Mouse (Mus musculus): Measurements from ENCODE around the gene Ube2t. TPM values are rescaled to one million over a fixed set of nuclear protein-coding genes. Genes with fewer than 3 reads are reported as not detected.

The Ube2t gene
- polyA plus RNA-seq, 1 experiment from 2014 or later, result 48.7 TPM

DNA sequence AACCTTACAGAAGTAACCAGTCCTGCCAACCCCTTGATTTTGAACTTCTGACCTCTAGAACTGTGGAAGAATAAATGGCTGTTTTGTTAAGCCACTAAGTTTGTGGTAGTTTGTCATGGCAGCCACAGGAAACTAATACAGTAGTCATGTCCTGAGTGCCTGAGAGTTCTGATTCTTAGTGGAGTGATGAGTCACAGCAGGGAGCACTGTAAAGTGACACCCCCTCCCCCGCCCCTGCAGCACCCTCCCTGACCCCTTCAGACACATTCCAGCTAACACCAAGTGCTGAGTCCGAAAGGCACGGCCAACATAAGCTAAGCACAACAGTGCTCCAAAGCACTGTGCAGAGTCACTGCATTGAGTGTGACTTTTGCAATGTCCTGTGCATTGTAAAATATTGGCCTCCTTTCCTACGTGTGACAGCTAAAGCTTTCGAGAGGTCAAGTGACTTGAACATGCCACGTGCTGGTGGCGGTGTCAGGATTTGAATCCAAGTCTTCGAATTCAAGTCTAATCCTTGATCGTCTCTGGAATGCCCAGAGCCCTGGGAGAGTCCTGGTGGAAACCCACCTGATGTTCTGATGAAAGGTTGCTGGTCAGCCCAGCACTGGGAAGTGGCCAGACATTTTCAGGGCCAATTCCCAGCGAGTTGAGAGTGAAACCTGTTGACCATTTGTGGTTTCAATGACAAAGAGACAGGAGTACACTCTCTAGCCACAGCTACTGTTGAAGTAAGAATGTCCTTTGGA lies 54.7 kb downstream of the Ube2t start:
- 0 out of 2 replicates have a peak, but pooled peaks have one; percentile 30 for ATAC-seq (ENCODE audit: insufficient number of reproducible peaks, low FRiP score)
- peaks cover 80% of the 10 kb centered on the region for H3K4me1 ChIP-seq (replicated peaks)
- no peaks in the 10 kb centered on the region for H3K27me3 ChIP-seq (replicated peaks)
- H3K9me3 ChIP-seq (replicated peaks), result no peaks in the 10 kb centered on the region
- H3K36me3 ChIP-seq, result no peaks in the 10 kb centered on the region
- H3K4me3 ChIP-seq, result no peak overlapping the region
- H3K4me2 ChIP-seq, result no peak overlapping the region
- no peak overlapping the region for H3K9ac ChIP-seq
- 70% methylated on average over 10 of the region's 10 CpGs for WGBS
- no peak overlapping the region for H3K27ac ChIP-seq (ENCODE audit: poor library complexity, severe bottlenecking)

DNA sequence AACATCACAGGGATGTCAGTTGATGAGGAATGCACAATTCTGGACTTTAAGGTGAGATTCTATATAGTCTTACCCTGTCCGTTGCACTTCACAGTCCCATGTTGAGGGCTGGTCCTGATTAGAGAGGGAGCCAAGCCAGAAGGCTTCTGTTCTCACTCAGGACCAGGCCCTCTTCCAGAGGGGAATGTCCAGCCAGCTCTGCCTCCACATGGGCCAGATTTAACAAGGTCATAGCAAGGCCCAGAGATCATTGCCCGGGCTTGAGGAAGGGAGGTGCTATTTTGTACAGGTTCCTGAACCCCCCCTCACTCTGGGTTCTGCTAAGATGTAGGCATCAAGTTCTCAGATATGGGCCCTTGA lies 55.3 kb downstream of the Ube2t start:
- Histone ChIP-seq H3K9me3 (replicated peaks) (no peaks in the 10 kb centered on the region), H3K9ac (no peak overlapping the region), H3K4me1 (replicated peaks) (peaks cover 79% of the 10 kb centered on the region), H3K4me3 (no peak overlapping the region), H3K4me2 (no peak overlapping the region), H3K27me3 (replicated peaks) (no peaks in the 10 kb centered on the region), H3K36me3 (no peaks in the 10 kb centered on the region), H3K27ac (ENCODE audit: poor library complexity, severe bottlenecking) (no peak overlapping the region)
- WGBS, result 54% methylated on average over 2 of the region's 2 CpGs
- no peak for ATAC-seq (ENCODE audit: insufficient number of reproducible peaks, low FRiP score)

DNA sequence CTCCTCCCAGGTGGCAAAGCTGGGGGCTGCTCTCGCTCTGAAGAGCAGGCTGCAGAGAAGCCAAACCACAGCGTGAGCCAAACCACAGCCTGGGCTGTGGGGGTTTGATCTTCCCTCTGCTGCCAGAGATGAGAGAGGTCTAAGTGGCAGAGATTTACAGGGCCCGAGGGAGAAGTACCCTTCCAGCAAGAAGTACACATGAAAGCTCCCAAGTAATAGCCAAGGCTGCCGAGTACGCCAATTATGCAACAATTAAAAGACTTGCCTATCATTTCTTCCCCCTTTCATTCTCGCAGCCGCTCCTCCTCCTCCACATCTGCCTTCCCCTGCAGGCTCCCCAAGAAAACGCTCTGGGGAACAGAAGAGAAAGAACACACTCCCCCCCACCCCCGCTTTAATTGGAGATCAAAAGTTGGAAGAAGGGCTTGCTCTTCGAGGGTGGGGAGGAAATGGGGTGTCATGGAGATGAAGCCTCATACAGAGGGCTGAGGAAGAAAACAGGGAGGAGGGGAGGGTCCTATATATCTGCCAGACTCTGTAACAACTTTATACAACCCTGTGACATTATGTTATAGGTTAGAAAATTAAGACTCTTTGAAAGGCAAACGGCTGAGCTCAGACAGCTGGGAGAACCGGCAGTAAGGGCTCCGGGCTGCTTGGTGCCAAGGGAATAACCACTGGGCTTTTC lies 56.9 kb downstream of the Ube2t start:
- no peak overlapping the region for H3K27ac ChIP-seq (ENCODE audit: poor library complexity, severe bottlenecking)
- H3K27me3 ChIP-seq (replicated peaks), result no peaks in the 10 kb centered on the region
- WGBS, result 46% methylated on average over 13 of the region's 13 CpGs
- peaks cover 78% of the 10 kb centered on the region for H3K4me1 ChIP-seq (replicated peaks)
- H3K4me2 ChIP-seq, result no peak overlapping the region
- H3K36me3 ChIP-seq, result no peaks in the 10 kb centered on the region
- no peaks in the 10 kb centered on the region for H3K9me3 ChIP-seq (replicated peaks)
- no peak for ATAC-seq (ENCODE audit: insufficient number of reproducible peaks, low FRiP score)
- H3K4me3 ChIP-seq, result no peak overlapping the region
- H3K9ac ChIP-seq, result peak overlapping the region; percentile 10; the same call in 1 of the 2 replicates

DNA sequence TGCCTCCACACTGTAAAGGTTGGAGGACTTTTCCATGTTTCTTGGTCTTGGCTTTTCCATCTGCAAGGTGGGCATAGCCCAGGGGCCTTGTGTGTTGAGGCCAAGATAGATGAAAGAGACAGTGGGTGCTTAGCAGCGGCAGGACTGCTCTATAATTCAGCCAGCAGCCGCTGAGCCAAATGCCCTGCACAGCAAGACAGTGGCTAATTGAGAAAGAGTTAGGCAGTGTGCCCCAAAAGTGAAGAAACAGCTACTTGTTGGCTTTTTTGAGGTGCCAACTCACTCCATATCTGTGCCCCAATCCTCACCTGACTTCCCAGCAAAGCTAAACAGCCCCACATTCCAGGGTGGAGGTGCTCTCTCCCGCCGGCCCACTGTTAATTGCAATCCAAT lies 57.4 kb downstream of the Ube2t start:
- no peak overlapping the region for H3K27ac ChIP-seq (ENCODE audit: poor library complexity, severe bottlenecking)
- WGBS, result 64% methylated on average over 4 of the region's 4 CpGs
- no peaks in the 10 kb centered on the region for H3K27me3 ChIP-seq (replicated peaks)
- H3K4me1 ChIP-seq (replicated peaks), result peaks cover 77% of the 10 kb centered on the region
- no peak overlapping the region for H3K9ac ChIP-seq
- ATAC-seq (ENCODE audit: insufficient number of reproducible peaks, low FRiP score), result no peak
- H3K4me3 ChIP-seq, result no peak overlapping the region
- no peak overlapping the region for H3K4me2 ChIP-seq
- no peaks in the 10 kb centered on the region for H3K9me3 ChIP-seq (replicated peaks)
- H3K36me3 ChIP-seq, result no peaks in the 10 kb centered on the region

DNA sequence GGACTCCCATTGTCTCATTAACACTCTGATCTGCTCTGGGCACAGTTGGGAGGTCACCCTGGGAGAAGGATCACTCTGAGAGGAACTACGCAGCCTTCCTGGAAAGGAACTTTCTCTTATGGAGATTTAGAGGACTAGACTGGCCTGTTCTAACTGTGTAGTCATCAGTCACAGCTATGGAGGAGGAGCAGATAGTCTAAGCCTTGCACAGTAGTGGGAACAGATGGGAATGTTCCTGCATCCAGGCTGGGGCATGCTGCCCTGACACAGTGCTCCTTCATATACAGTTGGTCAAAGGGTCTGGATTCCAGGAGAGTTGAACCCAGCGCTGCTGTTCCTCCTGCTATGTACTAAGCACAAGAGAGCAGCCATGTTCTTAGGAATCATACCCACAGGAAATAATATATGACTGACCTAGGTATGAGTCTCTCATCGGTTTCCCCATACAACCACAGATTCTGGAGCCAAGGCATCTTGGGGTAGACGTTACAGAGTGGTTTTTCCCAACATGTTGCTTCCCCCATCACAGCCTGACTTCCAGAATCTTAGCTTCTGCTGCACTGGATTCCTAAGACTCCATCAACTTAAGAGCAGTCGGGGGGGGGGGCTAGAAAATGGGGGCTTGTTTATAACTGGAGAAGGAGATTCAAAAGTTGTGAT lies 58.0 kb downstream of the Ube2t start:
- H3K36me3 ChIP-seq, result no peaks in the 10 kb centered on the region
- H3K4me1 ChIP-seq (replicated peaks), result peaks cover 71% of the 10 kb centered on the region
- no peak overlapping the region for H3K4me3 ChIP-seq
- H3K27ac ChIP-seq (ENCODE audit: poor library complexity, severe bottlenecking), result peak overlapping the region; percentile 60; the same call in 1 of the 2 replicates
- WGBS, result 70% methylated on average over 5 of the region's 5 CpGs
- H3K4me2 ChIP-seq, result peak overlapping the region; percentile 29
- no peak overlapping the region for H3K9ac ChIP-seq
- no peaks in the 10 kb centered on the region for H3K9me3 ChIP-seq (replicated peaks)
- H3K27me3 ChIP-seq (replicated peaks), result no peaks in the 10 kb centered on the region
- ATAC-seq (ENCODE audit: insufficient number of reproducible peaks, low FRiP score), result peak; percentile 4; the same call in 1 of the 2 replicates

DNA sequence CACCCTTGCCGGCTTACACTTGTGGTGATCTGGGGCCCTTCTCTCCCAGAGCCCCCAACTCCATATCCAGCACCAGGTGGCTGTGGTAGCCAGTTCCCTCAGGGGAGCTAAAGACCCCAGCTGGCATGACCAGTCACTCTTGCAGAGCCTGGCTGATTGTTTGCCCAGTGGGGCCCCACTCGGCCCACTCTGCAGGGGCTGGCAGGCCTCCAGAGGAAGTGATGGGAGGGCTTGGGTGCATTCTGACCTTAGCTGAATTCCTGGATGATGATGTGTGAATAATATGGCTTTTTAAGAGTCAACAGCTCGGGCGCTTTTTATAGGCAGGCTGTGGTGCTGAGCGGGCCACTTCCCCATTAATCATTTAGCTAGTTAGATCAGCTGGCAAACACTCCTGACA lies 58.6 kb downstream of the Ube2t start:
- H3K4me2 ChIP-seq, result peak overlapping the region; percentile 29
- peak overlapping the region; percentile 60 for H3K27ac ChIP-seq (ENCODE audit: poor library complexity, severe bottlenecking)
- H3K27me3 ChIP-seq (replicated peaks), result no peaks in the 10 kb centered on the region
- H3K9ac ChIP-seq, result no peak overlapping the region
- H3K4me1 ChIP-seq (replicated peaks), result peaks cover 65% of the 10 kb centered on the region
- no peak overlapping the region for H3K4me3 ChIP-seq
- WGBS, result 15% methylated on average over 5 of the region's 5 CpGs
- no peaks in the 10 kb centered on the region for H3K9me3 ChIP-seq (replicated peaks)
- H3K36me3 ChIP-seq, result no peaks in the 10 kb centered on the region
- ATAC-seq (ENCODE audit: insufficient number of reproducible peaks, low FRiP score), result peak; percentile 62

DNA sequence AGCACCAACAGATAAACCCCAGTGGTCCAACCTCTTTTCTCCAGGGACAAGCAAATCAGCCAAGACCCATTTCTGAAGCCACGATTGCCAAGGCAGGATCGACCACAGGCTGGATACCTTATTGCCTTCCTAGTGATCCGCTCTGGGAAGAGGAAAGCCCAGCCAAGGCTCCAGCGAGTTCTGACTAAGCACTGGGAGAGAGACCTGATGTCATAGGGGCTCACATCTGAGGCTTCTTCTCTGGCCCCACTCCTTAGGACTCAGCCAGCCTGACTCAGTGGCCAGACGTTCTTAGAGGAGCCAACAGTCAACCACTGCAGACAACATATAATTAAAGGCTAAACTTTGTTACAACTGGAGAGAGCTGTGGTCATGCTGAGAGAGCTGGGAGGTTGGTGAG lies 59.6 kb downstream of the Ube2t start:
- H3K4me2 ChIP-seq, result no peak overlapping the region
- H3K9me3 ChIP-seq (replicated peaks), result no peaks in the 10 kb centered on the region
- H3K4me1 ChIP-seq (replicated peaks), result peaks cover 55% of the 10 kb centered on the region
- no peaks in the 10 kb centered on the region for H3K36me3 ChIP-seq
- H3K27me3 ChIP-seq (replicated peaks), result 0 out of 2 replicates have a peak, but pooled peaks cover 3% of the 10 kb centered on the region
- peak overlapping the region; percentile 60 for H3K27ac ChIP-seq (ENCODE audit: poor library complexity, severe bottlenecking)
- no peak for ATAC-seq (ENCODE audit: insufficient number of reproducible peaks, low FRiP score)
- no peak overlapping the region for H3K9ac ChIP-seq
- 62% methylated on average over 5 of the region's 5 CpGs for WGBS
- H3K4me3 ChIP-seq, result no peak overlapping the region

DNA sequence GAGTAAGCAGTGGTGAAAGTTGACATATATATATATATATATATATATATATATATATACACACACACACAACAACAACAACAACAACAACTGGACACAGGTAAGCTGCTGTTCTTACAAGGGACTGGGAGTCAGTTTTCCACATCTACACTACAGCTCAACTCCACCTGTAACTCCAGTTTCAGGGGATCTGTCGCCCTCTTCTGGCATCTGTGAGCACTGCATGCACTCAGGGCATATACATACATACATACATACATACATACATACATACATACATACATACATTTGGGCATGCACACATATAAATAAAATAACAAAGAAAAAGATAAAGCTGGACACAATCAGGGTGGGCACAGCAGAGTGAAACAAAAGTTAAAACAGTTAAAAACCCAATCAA lies 61.2 kb downstream of the Ube2t start:
- no peak overlapping the region for H3K4me3 ChIP-seq
- H3K27ac ChIP-seq (ENCODE audit: poor library complexity, severe bottlenecking), result no peak overlapping the region
- 55% methylated on average over 1 of the region's 1 CpGs for WGBS
- peaks cover 43% of the 10 kb centered on the region for H3K4me1 ChIP-seq (replicated peaks)
- no peak for ATAC-seq (ENCODE audit: insufficient number of reproducible peaks, low FRiP score)
- H3K9me3 ChIP-seq (replicated peaks), result peaks cover 3% of the 10 kb centered on the region; the same call in 1 of the 2 replicates
- H3K27me3 ChIP-seq (replicated peaks), result 0 out of 2 replicates have a peak, but pooled peaks cover 3% of the 10 kb centered on the region
- H3K4me2 ChIP-seq, result no peak overlapping the region
- no peaks in the 10 kb centered on the region for H3K36me3 ChIP-seq
- H3K9ac ChIP-seq, result no peak overlapping the region

Other genes starting within 250 kb of the Ube2t start
- gene Ppp1r12b, start 6.6 kb upstream of the Ube2t start, polyA plus RNA-seq (2016; fragmentation: Nextera tagmentation; extraction: Ambion mirVana), result 29.6 and 31.2 TPM in 2 replicates
- gene Lgr6, start 142.7 kb downstream of the Ube2t start, polyA plus RNA-seq (2016; fragmentation: Nextera tagmentation; extraction: Ambion mirVana), result 0.80 and 0.82 TPM in 2 replicates
- 1.0 and 1.4 TPM in 2 replicates for gene Ptpn7, start 170.1 kb downstream of the Ube2t start, polyA plus RNA-seq (2016; fragmentation: Nextera tagmentation; extraction: Ambion mirVana)
- 36.4 and 36.6 TPM in 2 replicates for gene Arl8a, start 184.3 kb downstream of the Ube2t start, polyA plus RNA-seq (2016; fragmentation: Nextera tagmentation; extraction: Ambion mirVana)
- not detected in 2 replicates for gene Gpr37l1, start 205.1 kb downstream of the Ube2t start, polyA plus RNA-seq (2016; fragmentation: Nextera tagmentation; extraction: Ambion mirVana)